Mouse (Mus musculus): ENCODE measurements at regions not wholly inside any gene's neighbourhood (a gene's known extent, or its start where the extent isn't known, plus 50 kb on each side); places are given as distances from the start of the nearest gene placed in this dataset.

GRCm38 (mm10) chr5:85677872-85678271, 387.5 kb downstream of the Cenpc1 start:
- no peak for DNase-seq

GRCm38 (mm10) chr5:85671121-85671520, 394.3 kb downstream of the Cenpc1 start:
- no peak for DNase-seq

- DNase-seq: no peak
Measured at GRCm38 (mm10) chr5:85661487-85661886, 403.9 kb downstream of the Cenpc1 start.

GRCm38 (mm10) chr5:85621078-85621477, 444.3 kb downstream of the Cenpc1 start:
- DNase-seq: no peak

- no peak for DNase-seq
Measured at GRCm38 (mm10) chr5:85614783-85615182, 450.6 kb downstream of the Cenpc1 start.

GRCm38 (mm10) chr5:85612606-85613005, 452.8 kb downstream of the Cenpc1 start:
- DNase-seq: no peak

GRCm38 (mm10) chr5:85609104-85609503, 456.3 kb downstream of the Cenpc1 start:
- DNase-seq: no peak

- no peak for DNase-seq
Measured at GRCm38 (mm10) chr5:85598164-85598563, 467.2 kb downstream of the Cenpc1 start.

GRCm38 (mm10) chr5:85595082-85595447, 470.3 kb downstream of the Cenpc1 start:
- no peak for DNase-seq

GRCm38 (mm10) chr5:85594413-85595081, 470.8 kb downstream of the Cenpc1 start:
- DNase-seq: no peak

- DNase-seq: no peak
Measured at GRCm38 (mm10) chr5:85592236-85592635, 473.1 kb downstream of the Cenpc1 start.

- peak; percentile 3 for DNase-seq
Measured at GRCm38 (mm10) chr5:85586727-85587126, 478.7 kb downstream of the Cenpc1 start.

GRCm38 (mm10) chr5:85572531-85572930, 492.9 kb downstream of the Cenpc1 start:
- no peak for DNase-seq

GRCm38 (mm10) chr5:85571967-85572366, 493.4 kb downstream of the Cenpc1 start:
- no peak for DNase-seq

GRCm38 (mm10) chr5:85571381-85571780, 494.0 kb downstream of the Cenpc1 start:
- no peak for DNase-seq

- no peak for DNase-seq
Measured at GRCm38 (mm10) chr5:85536329-85536728, 529.1 kb downstream of the Cenpc1 start.

- no peak for DNase-seq
Measured at GRCm38 (mm10) chr5:85525385-85526194, 539.8 kb downstream of the Cenpc1 start.

GRCm38 (mm10) chr5:85505244-85505643, 560.1 kb downstream of the Cenpc1 start:
- no peak for DNase-seq

GRCm38 (mm10) chr5:85497261-85497660, 568.1 kb downstream of the Cenpc1 start:
- no peak for DNase-seq

- no peak for DNase-seq
Measured at GRCm38 (mm10) chr5:85485733-85486322, 579.6 kb downstream of the Cenpc1 start.

GRCm38 (mm10) chr5:85485157-85485556, 580.2 kb downstream of the Cenpc1 start:
- DNase-seq: no peak

GRCm38 (mm10) chr5:85467811-85468210, 597.6 kb downstream of the Cenpc1 start:
- DNase-seq: no peak

- DNase-seq: no peak
Measured at GRCm38 (mm10) chr5:85467151-85467550, 598.2 kb downstream of the Cenpc1 start.
